ENCODE assay signal across 7 mouse cellular contexts in the genomic region with DNA sequence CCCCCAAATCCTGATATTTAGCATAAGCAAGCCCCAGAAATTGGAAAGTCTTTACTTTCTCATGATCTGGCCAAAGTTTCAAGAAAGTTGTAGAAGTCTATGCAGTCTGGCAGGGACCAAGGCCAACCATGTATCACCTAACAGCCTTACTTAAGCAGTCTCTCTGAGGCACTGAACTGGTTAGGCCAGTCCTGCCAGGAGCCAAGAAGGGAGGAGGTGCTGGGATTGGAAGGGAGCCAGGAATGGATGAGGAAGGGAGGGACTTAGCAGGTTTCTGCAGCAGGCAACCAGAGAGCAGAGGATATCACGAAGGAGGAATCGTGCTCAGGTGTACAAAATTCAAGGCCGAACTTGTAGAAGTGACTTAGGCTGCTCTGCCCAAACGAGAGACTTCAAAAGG.
DNase-seq lines count a peak whose midpoint lies in the region; ATAC-seq and TF ChIP-seq lines count a peak whose summit lies in the region.
"Not testable (repeated sequence)": the region's sequence is repeated elsewhere in the genome, so short reads cannot be mapped to it uniquely, and the experiment has no call there.

No protein-coding gene starts in this region.

- DNase-seq in cerebellum, postnatal 10 days: peak; percentile 48 to 53
- peak; percentile 69 for DNase-seq in fat pad, adult 2 months (ENCODE audit: extremely low read depth, low read depth, low spot score)
- DNase-seq in kidney, adult 18-20 months: peak; percentile 67
- DNase-seq in kidney, postnatal 14 days: peak; percentile 76
- DNase-seq in lung, adult 18-20 months: peak; percentile 64 to 79
- peak; percentile 69 for DNase-seq in lung, postnatal 36 days
- DNase-seq in stomach, postnatal 0 days (ENCODE audit: low spot score): peak; percentile 89

- not testable (repeated sequence) for H3K27me3 ChIP-seq in stomach, postnatal 0 days (ENCODE audit: control insufficient read depth, insufficient read depth, low read length)

- not testable (repeated sequence) for H3K9me3 ChIP-seq in stomach, postnatal 0 days (ENCODE audit: control insufficient read depth, low read length)

- peak overlapping the region; percentile 49; the same call in 1 of the 2 replicates for H3K27ac ChIP-seq in stomach, postnatal 0 days (replicated peaks)

- not testable (repeated sequence) for H3K4me2 ChIP-seq in stomach, postnatal 0 days (replicated peaks; ENCODE audit: low read depth)

- peak; percentile 96 for ATAC-seq in stomach, postnatal 0 days (ENCODE audit: low FRiP score, low TSS enrichment)

- not testable (repeated sequence) for TF ChIP-seq EP300 in stomach, postnatal 0 days (optimal IDR thresholded peaks at IDR 0.05)

- H3K9ac ChIP-seq in stomach, postnatal 0 days (ENCODE audit: low read length): not testable (repeated sequence)

- H3K36me3 ChIP-seq in stomach, postnatal 0 days (ENCODE audit: control insufficient read depth, insufficient read depth, low read length): not testable (repeated sequence)

- TF ChIP-seq CTCF in stomach, postnatal 0 days (IDR thresholded peaks at IDR 0.05; ENCODE audit: low read depth): not testable (repeated sequence)

- WGBS in stomach, postnatal 0 days: 39% methylated on average over 4 of the region's 4 CpGs

- not testable (repeated sequence) for H3K4me3 ChIP-seq in stomach, postnatal 0 days (ENCODE audit: low read depth, low read length)

- H3K4me1 ChIP-seq in stomach, postnatal 0 days (replicated peaks; ENCODE audit: control insufficient read depth, insufficient read depth): not testable (repeated sequence)
